Mouse (Mus musculus): ENCODE measurements at regions not wholly inside any gene's neighbourhood (a gene's known extent, or its start where the extent isn't known, plus 50 kb on each side); places are given as distances from the start of the nearest gene placed in this dataset.
"Not testable (repeated sequence)": the region's sequence is repeated elsewhere in the genome, so short reads cannot be mapped to it uniquely, and the experiment has no call there.

- TF ChIP-seq CTCF (IDR thresholded peaks at IDR 0.05; ENCODE audit: borderline replicate concordance, extremely low read depth, insufficient read depth, insufficient read length); POLR2A (IDR thresholded peaks at IDR 0.05; ENCODE audit: borderline replicate concordance, extremely low read depth, insufficient read depth, insufficient read length, poor library complexity, severe bottlenecking): not testable (repeated sequence)
These were observed 169.9 kb upstream of the Pbx1 start for GRCm38 (mm10) chr1:168601967-168602366.
